Mouse (Mus musculus): ENCODE measurements around the gene Gm17428. TPM values are rescaled to one million over a fixed set of nuclear protein-coding genes. Genes with fewer than 3 reads are reported as not detected.
"Not testable (repeated sequence)": the region's sequence is repeated elsewhere in the genome, so short reads cannot be mapped to it uniquely, and the experiment has no call there.

The Gm17428 gene
- total and polyA plus RNA-seq, 3 experiments: not detected

DNA sequence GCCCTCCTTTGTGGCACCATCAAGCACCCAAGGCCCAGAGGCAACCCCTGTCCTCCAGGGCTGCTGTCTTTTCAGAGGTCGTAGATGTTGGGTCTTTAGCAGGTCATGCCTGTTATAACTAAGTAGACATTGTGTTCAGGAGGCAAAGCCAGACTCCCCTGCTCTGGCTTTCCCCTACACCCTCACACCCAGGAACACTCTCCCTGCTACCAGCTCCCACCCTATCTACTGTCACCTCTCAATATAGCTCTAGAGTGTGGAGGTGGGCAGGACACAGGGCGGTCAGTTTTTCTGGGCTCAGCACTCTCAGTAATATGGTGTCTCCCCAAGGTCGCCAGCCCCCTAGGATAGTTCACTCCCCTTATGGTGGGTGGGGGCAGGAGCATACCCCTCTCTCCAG lies 8.9 kb upstream of the Gm17428 start:
- DNase-seq (ENCODE audit: extremely low read depth): no peak
- Histone ChIP-seq H3K9ac (ENCODE audit: insufficient read depth, low read depth) (no peak overlapping the region), H3K27ac (ENCODE audit: insufficient read depth, low read depth) (no peak overlapping the region), H3K79me2 (replicated peaks; ENCODE audit: control insufficient read depth, extremely low read depth, insufficient read depth, poor library complexity, severe bottlenecking) (no peaks in the 10 kb centered on the region), H3K9me3 (replicated peaks; ENCODE audit: low read length) (peaks cover 2% of the 10 kb centered on the region), H3K4me3 (replicated peaks in 1 of 3; ENCODE audit: low read depth in 2 of 3, low read length in 2 of 3, poor library complexity in 1 of 3) (no peak overlapping the region), H3K27me3 (replicated peaks) (peaks cover 77% of the 10 kb centered on the region), H3K4me2 (ENCODE audit: insufficient read depth, low read depth, poor library complexity, severe bottlenecking) (no peak overlapping the region), H3K4me1 (ENCODE audit: control insufficient read depth in 1 of 2, insufficient read depth in 2 of 2) (peaks cover 0 to 15% of the 10 kb centered on the region in 2 experiments; a peak in 2 of 4 replicates), H3K36me3 (replicated peaks in 1 of 2; ENCODE audit: control insufficient read depth in 1 of 2, insufficient read depth in 1 of 2, low read length in 1 of 2) (no peaks in the 10 kb centered on the region)
- TF ChIP-seq ZMIZ1 (IDR thresholded peaks at IDR 0.05; ENCODE audit: low read depth, low read length) (no peak), MYC (IDR thresholded peaks at IDR 0.05; ENCODE audit: low read depth, low read length) (no peak), RCOR1 (conservative IDR thresholded peaks at IDR 0.05; ENCODE audit: low read depth, low read length) (no peak), GABPA (IDR thresholded peaks at IDR 0.05; ENCODE audit: insufficient replicate concordance, low read depth, low read length) (no peak), POLR2AphosphoS2 (IDR thresholded peaks at IDR 0.05; ENCODE audit: low read depth, low read length) (no peak)
- in situ Hi-C loops (cut with MboI; ENCODE audit: low pct_ligation_motif_present, low pct_unique_long_range_greater_than_20kb, low sequenced_read_pairs): no loop called here
- dilution Hi-C loops (cut with MboI; ENCODE audit: extremely low pct_ligation_motif_present, extremely low pct_unique_long_range_greater_than_20kb, low sequenced_read_pairs): no loop called here

- Histone ChIP-seq H3K36me3 (replicated peaks in 1 of 2; ENCODE audit: control insufficient read depth in 1 of 2, insufficient read depth in 1 of 2, low read length in 1 of 2) (no peaks in the 10 kb centered on the region), H3K4me2 (ENCODE audit: insufficient read depth, low read depth, poor library complexity, severe bottlenecking) (no peak overlapping the region), H3K9ac (ENCODE audit: insufficient read depth, low read depth) (no peak overlapping the region), H3K4me3 (replicated peaks in 1 of 3; ENCODE audit: low read depth in 2 of 3, low read length in 2 of 3, poor library complexity in 1 of 3) (no peak overlapping the region), H3K27ac (ENCODE audit: insufficient read depth, low read depth) (no peak overlapping the region), H3K27me3 (replicated peaks) (peaks cover 74% of the 10 kb centered on the region), H3K79me2 (replicated peaks; ENCODE audit: control insufficient read depth, extremely low read depth, insufficient read depth, poor library complexity, severe bottlenecking) (no peaks in the 10 kb centered on the region), H3K4me1 (ENCODE audit: control insufficient read depth in 1 of 2, insufficient read depth in 2 of 2) (peaks cover 0 to 18% of the 10 kb centered on the region in 2 experiments; a peak in 2 of 4 replicates), H3K9me3 (replicated peaks; ENCODE audit: low read length) (peaks cover 2% of the 10 kb centered on the region)
- in situ Hi-C loops (cut with MboI; ENCODE audit: low pct_ligation_motif_present, low pct_unique_long_range_greater_than_20kb, low sequenced_read_pairs) (no loop called here), dilution Hi-C loops (cut with MboI; ENCODE audit: extremely low pct_ligation_motif_present, extremely low pct_unique_long_range_greater_than_20kb, low sequenced_read_pairs) (no loop called here)
- TF ChIP-seq RAD21 (IDR thresholded peaks at IDR 0.05; ENCODE audit: low read depth, low read length) (no peak), IRF4 (IDR thresholded peaks at IDR 0.05; ENCODE audit: low read depth, low read length) (no peak), JUN (IDR thresholded peaks at IDR 0.05; ENCODE audit: insufficient read depth, low read depth, low read length) (no peak), MAX (IDR thresholded peaks at IDR 0.05; ENCODE audit: low read length) (no peak), NRF1 (IDR thresholded peaks at IDR 0.05; ENCODE audit: low read depth, low read length) (no peak), USF2 (conservative IDR thresholded peaks at IDR 0.05; ENCODE audit: low read depth, low read length) (no peak), TCF12 (IDR thresholded peaks at IDR 0.05; ENCODE audit: low read depth, low read length) (no peak), POLR2A (IDR thresholded peaks at IDR 0.05; ENCODE audit: low read depth, low read length) (no peak), EP300 (IDR thresholded peaks at IDR 0.05; ENCODE audit: low read length) (no peak), ELF1 (IDR thresholded peaks at IDR 0.05; ENCODE audit: low read depth, low read length) (no peak), GABPA (IDR thresholded peaks at IDR 0.05; ENCODE audit: insufficient replicate concordance, low read depth, low read length) (no peak), POLR2AphosphoS2 (IDR thresholded peaks at IDR 0.05; ENCODE audit: low read depth, low read length) (no peak), ZC3H11A (IDR thresholded peaks at IDR 0.05; ENCODE audit: low read depth, low read length) (no peak), ZNF384 (IDR thresholded peaks at IDR 0.05; ENCODE audit: low read depth, low read length) (no peak), HCFC1 (IDR thresholded peaks at IDR 0.05; ENCODE audit: low read depth, low read length) (no peak), JUND (conservative IDR thresholded peaks at IDR 0.05; ENCODE audit: low read depth, low read length) (no peak), TBP (conservative IDR thresholded peaks at IDR 0.05; ENCODE audit: low read depth, low read length) (no peak), SMC3 (IDR thresholded peaks at IDR 0.05; ENCODE audit: low read depth, low read length) (no peak), USF1 (IDR thresholded peaks at IDR 0.05; ENCODE audit: low read depth, low read length) (no peak)
- no peak for DNase-seq (ENCODE audit: extremely low read depth)
These were observed 8.4 kb upstream of the Gm17428 start for GRCm38 (mm10) chr14:54968344-54968743.

DNA sequence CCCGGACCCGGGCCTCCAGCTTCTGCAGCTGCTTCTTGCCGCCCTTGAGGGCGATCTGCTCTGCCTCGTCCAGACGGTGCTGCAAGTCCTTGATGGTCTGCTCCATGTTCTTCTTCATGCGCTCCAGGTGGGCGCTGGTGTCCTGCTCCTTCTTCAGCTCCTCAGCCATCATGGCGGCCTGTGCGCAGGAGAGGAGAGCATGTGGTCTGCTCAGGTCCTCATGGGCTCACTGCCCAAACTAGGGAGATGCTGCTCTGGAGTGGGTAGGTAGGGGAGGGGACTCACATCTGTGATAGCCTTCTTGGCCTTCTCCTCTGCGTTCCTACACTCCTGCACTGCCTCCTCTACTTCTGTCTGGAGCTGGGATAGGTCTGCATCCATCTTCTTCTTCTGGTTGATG lies 3.9 kb upstream of the Gm17428 start:
- DNase-seq (ENCODE audit: extremely low read depth); H3K9me3 ChIP-seq (replicated peaks; ENCODE audit: low read length); H3K9ac ChIP-seq (ENCODE audit: insufficient read depth, low read depth); H3K27ac ChIP-seq (ENCODE audit: insufficient read depth, low read depth); H3K4me2 ChIP-seq (ENCODE audit: insufficient read depth, low read depth, poor library complexity, severe bottlenecking); in situ Hi-C loops (cut with MboI; ENCODE audit: low pct_ligation_motif_present, low pct_unique_long_range_greater_than_20kb, low sequenced_read_pairs); H3K79me2 ChIP-seq (replicated peaks; ENCODE audit: control insufficient read depth, extremely low read depth, insufficient read depth, poor library complexity, severe bottlenecking); dilution Hi-C loops (cut with MboI; ENCODE audit: extremely low pct_ligation_motif_present, extremely low pct_unique_long_range_greater_than_20kb, low sequenced_read_pairs); H3K4me3 ChIP-seq (replicated peaks in 1 of 3; ENCODE audit: low read depth in 2 of 3, low read length in 2 of 3, poor library complexity in 1 of 3); H3K36me3 ChIP-seq (replicated peaks in 1 of 2; ENCODE audit: control insufficient read depth in 1 of 2, insufficient read depth in 1 of 2, low read length in 1 of 2): not testable (repeated sequence)
- peaks cover 47% of the 10 kb centered on the region for H3K27me3 ChIP-seq (replicated peaks)
- H3K4me1 ChIP-seq (ENCODE audit: control insufficient read depth in 1 of 2, insufficient read depth in 2 of 2): peaks cover 5 to 26% of the 10 kb centered on the region in 2 experiments; a peak in 3 of 4 replicates

Data from CH12.LX (cell line).